Mouse (Mus musculus) liver, embryonic 13.5 days (tissue): ENCODE data around the gene Rnf6. TPM values are rescaled to one million over a fixed set of nuclear protein-coding genes. Genes with fewer than 3 reads are reported as not detected.

Experiments used
- ATAC-seq: fragments of 200-750 bp; cut with Nextera tagmentation; 2 replicates; pipeline ENCODE4 v1.8.0; 2017; ENCODE audit warnings: low read depth, mild to moderate bottlenecking, moderate number of reproducible peaks, moderate library complexity
- DNase-seq: peaks from one replicate; pipeline ENCODE4 v3.0.0; 2022
- H3K27ac ChIP-seq: fragments of 300-500 bp; sonication (generic); 2 replicates; pipeline ENCODE4 v1.5.1; 2015; ENCODE audit warnings: moderate library complexity, mild to moderate bottlenecking, inconsistent platforms
- H3K27me3 ChIP-seq: fragments of 300-500 bp; sonication (generic); 2 replicates; pipeline ENCODE4 v1.6.1; 2015; ENCODE audit warnings: mild to moderate bottlenecking, inconsistent platforms
- H3K36me3 ChIP-seq: fragments of 300-500 bp; sonication (generic); 2 replicates; pipeline ENCODE4 v1.6.1; 2015; ENCODE audit warnings: mild to moderate bottlenecking, inconsistent platforms
- H3K4me1 ChIP-seq: fragments of 300-500 bp; sonication (generic); replicated peaks from 2 replicates; pipeline ENCODE4 v1.6.1; 2015; ENCODE audit warnings: inconsistent platforms
- H3K4me2 ChIP-seq: fragments of 300-500 bp; sonication (generic); 2 replicates; pipeline ENCODE4 v1.6.1; 2015; ENCODE audit warnings: inconsistent platforms, mild to moderate bottlenecking, moderate library complexity
- H3K4me3 ChIP-seq: fragments of 300-500 bp; sonication (generic); replicated peaks from 2 replicates; pipeline ENCODE4 v1.5.1; 2015; ENCODE audit warnings: mild to moderate bottlenecking, inconsistent platforms
- H3K9ac ChIP-seq: fragments of 300-500 bp; sonication (generic); 2 replicates; pipeline ENCODE4 v1.6.1; 2015; ENCODE audit warnings: mild to moderate bottlenecking, inconsistent platforms
- H3K9me3 ChIP-seq: fragments of 300-500 bp; sonication (generic); replicated peaks from 2 replicates; pipeline ENCODE4 v1.6.1; 2016; ENCODE audit warnings: inconsistent platforms
- WGBS: fragments of 180-500 bp; shearing (Covaris S2); methylation state at CpG from one replicate; pipeline ENCODE4 v1.1.7; 2015; ENCODE audit not compliant: insufficient replicate concordance; 5-methylcytosine and 5-hydroxymethylcytosine counted together
- polyA plus RNA-seq: library from polyadenylated mRNA; unstranded; fragments of >200 nt; fragmentation: Nextera tagmentation; extraction: Ambion mirVana; gene quantifications from 2 replicates; pipeline ENCODE4 v1.2.1, GENCODE M21; 2015

Rnf6 gene
- polyA plus RNA-seq, 1 experiment from 2014 or later = 21.3 TPM

- WGBS = 81% methylated on average over 1 of the region's 1 CpGs
- Histone ChIP-seq H3K4me3 (no peak overlapping the region), H3K9me3 (no peaks in the 10 kb centered on the region), H3K4me1 (peaks cover 97% of the 10 kb centered on the region), H3K36me3 (peaks cover 8% of the 10 kb centered on the region; the same call in 1 of the 2 replicates), H3K4me2 (peak overlapping the region; percentile 3; the same call in 1 of the 2 replicates), H3K9ac (no peak overlapping the region), H3K27me3 (no peaks in the 10 kb centered on the region), H3K27ac (peak overlapping the region; percentile 69)
- no peak for ATAC-seq
- no peak for DNase-seq
Observed at GRCm38 (mm10) chr5:146246386-146246785, 25.0 kb upstream of the Rnf6 start.

GRCm38 (mm10) chr5:146245646-146246370 is 24.5 kb upstream of the Rnf6 start:
- Histone ChIP-seq H3K4me3 (no peak overlapping the region), H3K4me2 (no peak overlapping the region), H3K27ac (peak overlapping the region; percentile 66), H3K9me3 (no peaks in the 10 kb centered on the region), H3K27me3 (no peaks in the 10 kb centered on the region), H3K9ac (no peak overlapping the region), H3K36me3 (peaks cover 8% of the 10 kb centered on the region; the same call in 1 of the 2 replicates), H3K4me1 (peaks cover 96% of the 10 kb centered on the region)
- ATAC-seq = no peak
- DNase-seq = no peak
- 77% methylated on average over 7 of the region's 7 CpGs for WGBS

GRCm38 (mm10) chr5:146245193-146245592 is 23.8 kb upstream of the Rnf6 start:
- peaks cover 96% of the 10 kb centered on the region for H3K4me1 ChIP-seq
- WGBS = 32% methylated on average over 4 of the region's 4 CpGs

GRCm38 (mm10) chr5:146241202-146241601 is 19.8 kb upstream of the Rnf6 start:
- ATAC-seq = no peak
- Histone ChIP-seq H3K9ac (no peak overlapping the region), H3K4me1 (peaks cover 97% of the 10 kb centered on the region), H3K4me2 (no peak overlapping the region), H3K36me3 (peaks cover 21% of the 10 kb centered on the region), H3K27ac (no peak overlapping the region), H3K9me3 (no peaks in the 10 kb centered on the region), H3K27me3 (no peaks in the 10 kb centered on the region), H3K4me3 (no peak overlapping the region)
- no peak for DNase-seq
- 86% methylated on average over 3 of the region's 3 CpGs for WGBS

More at GRCm38 (mm10) chr5:146245193-146245592, 23.8 kb upstream of the Rnf6 start:
- Histone ChIP-seq H3K27ac (peak overlapping the region; percentile 66), H3K9ac (no peak overlapping the region), H3K9me3 (no peaks in the 10 kb centered on the region), H3K27me3 (no peaks in the 10 kb centered on the region), H3K36me3 (peaks cover 9% of the 10 kb centered on the region; the same call in 1 of the 2 replicates), H3K4me3 (no peak overlapping the region), H3K4me2 (no peak overlapping the region)
- DNase-seq = peak; percentile 50
- ATAC-seq = peak; percentile 82

- no peak overlapping the region for H3K4me2 ChIP-seq
- H3K4me1 ChIP-seq = peaks cover 97% of the 10 kb centered on the region
- no peaks in the 10 kb centered on the region for H3K9me3 ChIP-seq
- peaks cover 26% of the 10 kb centered on the region for H3K36me3 ChIP-seq
- H3K9ac ChIP-seq = no peak overlapping the region
- DNase-seq = no peak
- H3K27me3 ChIP-seq = no peaks in the 10 kb centered on the region
- no peak overlapping the region for H3K27ac ChIP-seq
- H3K4me3 ChIP-seq = no peak overlapping the region
- 79% methylated on average over 2 of the region's 2 CpGs for WGBS
- ATAC-seq = no peak
Observed at GRCm38 (mm10) chr5:146240771-146241170, 19.4 kb upstream of the Rnf6 start.

GRCm38 (mm10) chr5:146238274-146238673 is 16.9 kb upstream of the Rnf6 start:
- peaks cover 95% of the 10 kb centered on the region for H3K4me1 ChIP-seq

GRCm38 (mm10) chr5:146234336-146234735 is 13.0 kb upstream of the Rnf6 start:
- peaks cover 76% of the 10 kb centered on the region for H3K4me1 ChIP-seq
- ATAC-seq (peak; percentile 32), DNase-seq (peak; percentile 29)
- peaks cover 26% of the 10 kb centered on the region for H3K36me3 ChIP-seq
- no peaks in the 10 kb centered on the region for H3K27me3 ChIP-seq
- WGBS = 26% methylated on average over 1 of the region's 1 CpGs
- peak overlapping the region; percentile 62 for H3K9ac ChIP-seq
- H3K27ac ChIP-seq = peak overlapping the region; percentile 81
- H3K9me3 ChIP-seq = no peaks in the 10 kb centered on the region
- peak overlapping the region; percentile 91 for H3K4me3 ChIP-seq
- peak overlapping the region; percentile 66 for H3K4me2 ChIP-seq

More at GRCm38 (mm10) chr5:146238274-146238673, 16.9 kb upstream of the Rnf6 start:
- Histone ChIP-seq H3K4me2 (no peak overlapping the region), H3K4me3 (no peak overlapping the region), H3K36me3 (peaks cover 29% of the 10 kb centered on the region), H3K9ac (no peak overlapping the region), H3K27ac (0 out of 2 replicates have a peak overlapping the region, but pooled peaks have one; percentile 6), H3K27me3 (no peaks in the 10 kb centered on the region), H3K9me3 (no peaks in the 10 kb centered on the region)
- ATAC-seq (no peak), DNase-seq (no peak)
- WGBS = 79% methylated on average over 10 of the region's 10 CpGs

GRCm38 (mm10) chr5:146232816-146233215 is 11.5 kb upstream of the Rnf6 start:
- Histone ChIP-seq H3K27ac (peak overlapping the region; percentile 92), H3K27me3 (no peaks in the 10 kb centered on the region), H3K4me3 (peak overlapping the region; percentile 91), H3K9me3 (no peaks in the 10 kb centered on the region), H3K36me3 (peaks cover 15% of the 10 kb centered on the region), H3K4me1 (peaks cover 61% of the 10 kb centered on the region), H3K9ac (peak overlapping the region; percentile 95), H3K4me2 (peak overlapping the region; percentile 83)
- no peak for DNase-seq
- whole genome bisulfite sequencing = 52% methylated on average over 11 of the region's 11 CpGs
- no peak for ATAC-seq

GRCm38 (mm10) chr5:146232056-146232675 is 10.8 kb upstream of the Rnf6 start:
- H3K9ac ChIP-seq = peak overlapping the region; percentile 95
- 29% methylated on average over 6 of the region's 6 CpGs for WGBS
- no peak for ATAC-seq
- H3K36me3 ChIP-seq = peaks cover 13% of the 10 kb centered on the region
- DNase-seq = no peak
- H3K9me3 ChIP-seq = no peaks in the 10 kb centered on the region
- H3K27me3 ChIP-seq = no peaks in the 10 kb centered on the region
- peak overlapping the region; percentile 91 for H3K4me3 ChIP-seq
- peak overlapping the region; percentile 92 for H3K27ac ChIP-seq
- peaks cover 55% of the 10 kb centered on the region for H3K4me1 ChIP-seq
- H3K4me2 ChIP-seq = peak overlapping the region; percentile 83

GRCm38 (mm10) chr5:146231655-146231996 is 10.3 kb upstream of the Rnf6 start:
- peaks cover 9% of the 10 kb centered on the region for H3K36me3 ChIP-seq
- H3K9ac ChIP-seq = peak overlapping the region; percentile 95
- H3K4me3 ChIP-seq = peak overlapping the region; percentile 91
- H3K27me3 ChIP-seq = no peaks in the 10 kb centered on the region
- peak; percentile 34 for ATAC-seq
- H3K9me3 ChIP-seq = no peaks in the 10 kb centered on the region
- H3K4me2 ChIP-seq = peak overlapping the region; percentile 83
- 0% methylated on average over 19 of the region's 19 CpGs for WGBS
- peaks cover 49% of the 10 kb centered on the region for H3K4me1 ChIP-seq
- peak; percentile 21 for DNase-seq
- peak overlapping the region; percentile 92 for H3K27ac ChIP-seq

GRCm38 (mm10) chr5:146230864-146231654 is 9.7 kb upstream of the Rnf6 start, which contains the start of gene Cdk8:
Cdk8 (plus strand) TSS chr5:146231230.
- Histone ChIP-seq H3K4me3 (peak within 1 kb of the TSS; percentile 91), H3K4me1 (peaks cover 44% of the 10 kb centered on the region), H3K9ac (peak within 1 kb of the TSS; percentile 95), H3K27me3 (no peaks in the 10 kb centered on the region), H3K36me3 (peaks cover 6% of the 10 kb centered on the region), H3K27ac (peak within 1 kb of the TSS; percentile 92), H3K4me2 (peak within 1 kb of the TSS; percentile 83), H3K9me3 (no peaks in the 10 kb centered on the region)
- peak; percentile 91 for ATAC-seq
- under 1% methylated on average over 53 of the region's 102 CpGs for WGBS
- DNase-seq = peak; percentile 91
